Mouse (Mus musculus) stomach, embryonic 14.5 days (tissue): Measurements from ENCODE around the gene Casq1. TPM values are rescaled to one million over a fixed set of nuclear protein-coding genes. Genes with fewer than 3 reads are reported as not detected.

ENCODE experiments used
- ATAC-seq: fragments of 200-750 bp; cut with Nextera tagmentation; 2 replicates; pipeline ENCODE4 v1.8.0; 2017; ENCODE audit warnings: low read depth, moderate TSS enrichment; ENCODE audit not compliant: insufficient number of reproducible peaks, insufficient read depth, low FRiP score
- H3K27ac ChIP-seq: fragments of 300-500 bp; sonication (generic); 2 replicates; pipeline ENCODE4 v1.5.1; 2014; ENCODE audit warnings: mild to moderate bottlenecking, low read length, moderate library complexity, mixed read lengths
- H3K27me3 ChIP-seq: fragments of 300-500 bp; sonication (generic); 2 replicates; pipeline ENCODE4 v1.6.1; 2014; ENCODE audit warnings: low read length, control low read depth, mixed read lengths; ENCODE audit not compliant: control insufficient read depth, insufficient read depth
- H3K36me3 ChIP-seq: fragments of 300-500 bp; sonication (generic); 2 replicates; pipeline ENCODE4 v1.6.1; 2014; ENCODE audit warnings: mild to moderate bottlenecking, control low read depth, low read length, moderate library complexity, mixed read lengths; ENCODE audit not compliant: control insufficient read depth, insufficient read depth
- H3K4me1 ChIP-seq: fragments of 300-500 bp; sonication (generic); 2 replicates; pipeline ENCODE4 v1.6.1; 2014; ENCODE audit warnings: low read length, control low read depth, mixed read lengths; ENCODE audit not compliant: control insufficient read depth, insufficient read depth
- H3K4me2 ChIP-seq: fragments of 300-500 bp; sonication (generic); replicated peaks from 2 replicates; pipeline ENCODE4 v1.6.1; 2014; ENCODE audit warnings: low read depth, low read length, control low read depth
- H3K4me3 ChIP-seq: fragments of 300-500 bp; sonication (generic); 2 replicates; pipeline ENCODE4 v1.5.1; 2014; ENCODE audit warnings: low read depth, low read length, control low read depth
- H3K9ac ChIP-seq: fragments of 300-500 bp; sonication (generic); replicated peaks from 2 replicates; pipeline ENCODE4 v1.6.1; 2014; ENCODE audit warnings: low read depth, mild to moderate bottlenecking, control low read depth, low read length, moderate library complexity, mixed read lengths
- H3K9me3 ChIP-seq: fragments of 300-500 bp; sonication (generic); 2 replicates; pipeline ENCODE4 v1.6.1; 2016; ENCODE audit warnings: low read depth, low read length, control low read depth; ENCODE audit not compliant: control insufficient read depth
- whole genome bisulfite sequencing: fragments of 180-500 bp; shearing (Covaris S2); extraction: QIAGEN DNeasy Blood & Tissue Kit; methylation state at CpG from one replicate; pipeline ENCODE4 v1.1.7; 2014; 5-methylcytosine and 5-hydroxymethylcytosine counted together
- polyA plus RNA-seq: library from polyadenylated mRNA; unstranded; fragments of >200 nt; fragmentation: Nextera tagmentation; extraction: Ambion mirVana; gene quantifications from 2 replicates; pipeline ENCODE4 v1.2.1, GENCODE M21; 2014

The Casq1 gene
- polyA plus RNA-seq, 1 experiment from 2014 or later: 13.6 TPM

DNA sequence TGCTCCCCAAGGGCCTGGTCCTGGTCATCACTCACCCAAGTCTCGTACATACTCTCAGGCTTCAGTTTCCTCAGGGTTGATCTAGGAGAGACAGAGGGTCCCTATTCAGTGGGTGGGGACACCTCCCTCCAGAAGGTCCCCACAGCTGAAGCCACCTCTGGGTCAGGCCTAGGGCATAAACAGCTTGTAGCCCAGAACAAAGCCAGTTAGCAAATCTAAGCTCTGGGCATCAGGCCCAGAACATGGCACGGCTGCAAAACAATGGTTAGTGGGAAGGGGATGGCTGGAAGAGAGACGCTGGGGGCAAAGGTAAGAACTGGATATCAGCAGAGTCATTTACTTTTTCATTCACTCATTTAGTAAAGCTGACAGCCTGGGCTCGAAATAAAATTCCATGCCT is 5.9 kb downstream of the Casq1 start:
- H3K36me3 ChIP-seq: no peaks in the 10 kb centered on the region; the same call in 1 of the 2 replicates
- no peak overlapping the region for H3K27ac ChIP-seq
- no peak overlapping the region for H3K4me2 ChIP-seq
- no peaks in the 10 kb centered on the region for H3K9me3 ChIP-seq
- 72% methylated on average over 4 of the region's 4 CpGs for WGBS
- ATAC-seq: no peak
- no peak overlapping the region for H3K9ac ChIP-seq
- no peak overlapping the region for H3K4me3 ChIP-seq
- H3K27me3 ChIP-seq: no peaks in the 10 kb centered on the region
- H3K4me1 ChIP-seq: peaks cover 10% of the 10 kb centered on the region; the same call in 1 of the 2 replicates

DNA sequence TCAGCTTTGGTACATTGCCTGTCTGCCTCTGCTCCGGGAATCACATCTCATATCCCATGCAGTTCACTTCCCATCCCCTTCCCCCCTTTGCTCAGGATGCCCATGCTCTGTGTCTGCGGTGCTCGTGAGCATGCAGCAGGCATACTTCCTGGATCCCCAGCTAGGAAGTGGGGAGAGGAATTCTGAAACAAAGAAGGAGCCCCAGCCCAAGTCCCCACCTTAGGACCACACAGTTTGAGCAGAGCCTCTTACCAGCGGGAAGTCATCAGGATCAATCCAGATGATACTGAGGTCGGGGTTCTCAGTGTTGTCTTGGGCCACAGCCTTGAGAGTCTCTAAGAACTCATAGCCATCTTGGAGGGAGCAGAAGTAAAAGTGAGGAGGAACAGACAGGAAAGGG is 6.9 kb downstream of the Casq1 start:
- ATAC-seq: no peak
- Histone ChIP-seq H3K27ac (no peak overlapping the region), H3K36me3 (no peaks in the 10 kb centered on the region; the same call in 1 of the 2 replicates), H3K4me1 (peaks cover 7% of the 10 kb centered on the region; the same call in 1 of the 2 replicates), H3K4me3 (no peak overlapping the region), H3K9ac (no peak overlapping the region), H3K4me2 (no peak overlapping the region), H3K9me3 (no peaks in the 10 kb centered on the region), H3K27me3 (no peaks in the 10 kb centered on the region)
- WGBS: 49% methylated on average over 5 of the region's 5 CpGs

DNA sequence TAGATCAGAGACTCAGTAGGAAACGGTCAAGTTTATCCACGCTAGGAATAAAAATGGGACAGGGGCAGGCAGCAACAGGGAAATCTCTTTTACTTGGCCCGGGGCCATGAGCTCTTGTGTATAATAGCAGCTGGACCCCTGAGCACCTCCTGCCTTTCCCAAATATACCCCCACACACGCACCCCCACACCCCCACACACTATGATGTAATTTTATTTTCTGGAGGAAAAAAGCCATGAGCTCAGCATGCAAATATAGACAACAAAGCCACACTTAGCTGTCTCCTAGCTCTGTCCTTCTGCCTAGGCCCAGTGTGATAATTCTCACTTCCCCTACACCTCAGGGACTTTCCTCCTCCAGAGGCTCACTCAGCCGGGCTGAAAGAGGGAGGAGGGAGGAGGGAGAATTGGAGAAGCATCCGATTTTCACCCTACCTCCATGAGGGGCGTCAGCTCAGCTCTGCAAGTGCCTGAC is 12.5 kb downstream of the Casq1 start:
- Histone ChIP-seq H3K9ac (peak overlapping the region; percentile 78; the same call in 1 of the 2 replicates), H3K4me3 (peak overlapping the region; percentile 71), H3K27me3 (no peaks in the 10 kb centered on the region), H3K9me3 (no peaks in the 10 kb centered on the region), H3K4me1 (peaks cover 46% of the 10 kb centered on the region), H3K27ac (peak overlapping the region; percentile 90), H3K36me3 (no peaks in the 10 kb centered on the region; the same call in 1 of the 2 replicates), H3K4me2 (peak overlapping the region; percentile 68)
- 12% methylated on average over 7 of the region's 7 CpGs for WGBS
- peak; percentile 2; the same call in 1 of the 2 replicates for ATAC-seq

DNA sequence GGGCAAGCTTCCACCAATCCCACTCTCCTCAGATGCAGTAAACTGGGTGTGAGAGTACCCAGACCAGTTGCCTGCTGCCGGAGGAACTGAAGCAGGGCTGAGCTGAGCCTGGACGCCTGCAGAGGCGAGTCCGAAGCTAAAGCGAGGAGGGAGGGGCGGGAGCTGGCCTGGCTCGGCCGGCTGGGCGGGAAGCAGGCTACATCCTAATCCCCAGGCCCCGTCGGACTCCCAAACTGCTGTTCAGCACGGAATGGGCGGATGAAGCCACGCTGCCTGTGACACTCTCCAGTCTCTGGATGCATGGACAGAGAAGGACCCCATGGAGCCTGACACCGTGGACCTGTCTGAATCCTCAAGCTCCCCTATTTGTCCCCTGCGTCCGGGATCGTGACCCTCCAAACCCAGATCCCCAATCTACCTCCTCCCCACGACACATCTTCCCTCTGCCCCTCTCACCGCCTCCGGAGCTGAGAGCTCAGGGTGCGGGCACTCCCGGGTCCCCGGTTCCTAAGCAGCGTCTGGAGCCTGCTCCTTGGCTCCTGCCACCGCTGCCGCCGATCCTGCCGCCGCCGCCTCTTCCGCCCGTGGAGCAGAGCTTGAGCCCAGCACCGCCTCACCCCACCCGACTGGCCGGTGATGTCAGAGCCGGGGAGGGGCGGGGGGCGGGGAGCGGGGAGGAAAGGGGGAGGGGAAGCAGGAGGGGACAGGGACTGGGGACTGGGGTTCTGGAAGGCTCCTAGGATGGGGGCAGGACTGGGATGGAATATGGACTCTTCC is 13.3 kb downstream of the Casq1 start, which contains the start of gene Pea15a:
Gene Pea15a, minus strand, starts transcription at position 664 of the 777 bp plus-strand sequence.
- no peaks in the 10 kb centered on the region for H3K27me3 ChIP-seq
- WGBS: under 1% methylated on average over 38 of the region's 40 CpGs
- peak within 1 kb of the TSS; percentile 90 for H3K27ac ChIP-seq
- H3K9me3 ChIP-seq: no peaks in the 10 kb centered on the region
- H3K36me3 ChIP-seq: peaks cover 3% of the 10 kb centered on the region
- ATAC-seq: peak; percentile 73
- H3K4me2 ChIP-seq: peak within 1 kb of the TSS; percentile 68
- H3K4me1 ChIP-seq: peaks cover 53% of the 10 kb centered on the region
- H3K4me3 ChIP-seq: peak within 1 kb of the TSS; percentile 71
- H3K9ac ChIP-seq: peak within 1 kb of the TSS; percentile 78

DNA sequence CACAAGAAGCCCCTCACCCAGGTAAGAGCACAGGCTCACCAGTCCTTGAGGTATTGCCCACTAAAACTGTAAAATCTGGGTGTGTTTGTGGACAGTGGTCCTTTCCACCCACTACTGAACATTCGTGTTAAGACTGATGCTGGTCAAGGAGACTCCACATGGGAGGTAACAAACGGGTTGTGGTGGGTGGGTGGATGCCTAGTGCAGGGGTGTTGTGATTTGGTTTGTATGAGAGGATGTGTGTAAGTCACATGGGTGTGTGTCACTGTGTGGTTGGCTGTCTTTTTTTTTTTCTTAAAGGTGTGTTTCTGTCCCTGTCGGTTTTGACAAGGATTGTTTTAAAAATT is 14.0 kb downstream of the Casq1 start:
- Histone ChIP-seq H3K36me3 (peaks cover 5% of the 10 kb centered on the region), H3K4me1 (peaks cover 59% of the 10 kb centered on the region), H3K27ac (peak overlapping the region; percentile 90), H3K4me2 (peak overlapping the region; percentile 68), H3K27me3 (no peaks in the 10 kb centered on the region), H3K9me3 (no peaks in the 10 kb centered on the region), H3K9ac (peak overlapping the region; percentile 78), H3K4me3 (peak overlapping the region; percentile 71)
- WGBS: 20% methylated on average over 3 of the region's 3 CpGs
- no peak for ATAC-seq

DNA sequence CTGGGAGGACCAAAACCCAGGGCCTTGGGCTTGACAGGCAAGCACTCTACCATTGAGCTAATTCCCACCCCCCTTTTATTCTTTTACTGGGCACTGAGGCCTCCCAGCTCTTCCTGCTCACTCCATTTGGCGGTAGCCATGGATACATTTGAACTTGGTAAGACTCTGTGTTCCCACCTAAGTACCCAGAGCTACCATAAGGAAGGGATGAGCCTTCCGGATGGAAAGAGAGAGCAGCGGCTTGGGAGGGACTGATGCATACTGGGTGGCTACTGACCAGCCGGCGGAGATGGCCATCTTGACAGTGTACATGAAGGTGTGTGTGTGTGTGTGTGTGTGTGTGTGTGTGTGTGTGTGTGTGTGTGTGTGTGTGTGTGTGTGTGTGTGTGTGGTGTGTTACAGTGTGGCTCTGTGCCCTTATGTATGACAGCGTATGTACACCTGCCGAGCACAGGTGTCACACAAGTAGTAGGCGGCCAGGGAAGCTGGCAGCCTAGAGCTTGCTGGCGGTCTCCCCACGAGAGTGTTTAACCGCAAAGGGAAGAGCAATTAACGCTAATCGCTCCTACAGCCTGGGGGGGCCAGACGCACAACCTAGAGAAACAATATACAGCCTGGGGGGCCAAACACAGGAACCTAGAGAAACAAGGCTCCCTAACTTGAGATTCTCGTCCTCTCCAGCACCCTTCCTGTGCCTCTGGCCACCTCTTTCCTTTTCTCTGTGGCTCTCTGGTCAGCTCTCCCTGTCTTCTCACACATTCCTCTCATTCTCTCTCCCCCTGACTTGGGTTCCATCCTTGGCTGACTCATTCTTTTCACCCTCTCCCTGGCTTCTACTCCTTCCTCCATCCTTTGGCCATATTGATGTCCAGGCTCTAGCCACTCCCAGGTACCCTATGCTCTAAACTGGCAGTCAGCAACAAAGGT is 14.6 kb downstream of the Casq1 start:
- H3K27ac ChIP-seq: peak overlapping the region; percentile 73; the same call in 1 of the 2 replicates
- peak overlapping the region; percentile 71; the same call in 1 of the 2 replicates for H3K4me3 ChIP-seq
- H3K9me3 ChIP-seq: no peaks in the 10 kb centered on the region
- 60% methylated on average over 15 of the region's 15 CpGs for WGBS
- peak overlapping the region; percentile 68 for H3K4me2 ChIP-seq
- H3K27me3 ChIP-seq: no peaks in the 10 kb centered on the region
- H3K9ac ChIP-seq: peak overlapping the region; percentile 78; the same call in 1 of the 2 replicates
- H3K36me3 ChIP-seq: peaks cover 5% of the 10 kb centered on the region
- H3K4me1 ChIP-seq: peaks cover 60% of the 10 kb centered on the region
- ATAC-seq: no peak

DNA sequence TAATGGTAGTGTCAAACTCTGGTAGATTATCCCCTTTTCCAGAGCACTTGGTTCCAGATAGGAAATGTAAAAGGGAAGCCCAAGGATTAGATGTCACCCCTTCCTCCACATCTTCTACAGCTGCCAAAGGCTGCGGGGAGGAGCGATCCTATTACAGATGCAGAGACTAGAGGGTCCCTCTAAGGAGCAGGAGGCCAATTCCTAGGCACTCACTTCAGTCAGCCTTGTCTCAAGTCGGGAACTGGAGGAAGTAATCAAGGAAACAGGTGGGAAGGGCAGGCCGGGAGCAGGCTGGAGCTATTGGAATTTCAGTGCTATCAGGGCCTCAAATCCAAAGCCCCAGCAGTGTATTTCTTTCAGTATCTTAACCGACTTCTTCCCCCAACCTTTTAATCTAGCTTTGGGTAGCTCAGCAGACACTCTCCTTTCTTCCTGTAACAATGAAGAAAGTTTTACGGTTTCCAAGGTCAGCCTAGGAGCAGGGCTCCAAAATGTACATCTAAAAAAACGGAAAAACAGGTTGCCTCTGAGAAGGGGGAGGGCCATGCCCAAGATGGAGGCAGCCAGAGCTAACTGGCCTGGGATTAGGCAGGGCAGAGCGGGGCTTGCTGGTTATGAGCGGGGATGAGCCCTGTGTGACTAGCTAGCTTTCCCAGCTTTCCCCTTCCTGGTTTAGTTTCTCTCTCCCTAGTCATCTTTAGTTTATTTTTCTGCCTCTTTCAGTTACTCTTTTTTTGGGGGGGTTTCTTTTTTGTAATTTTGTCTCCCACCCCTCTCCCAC is 15.4 kb downstream of the Casq1 start:
- Histone ChIP-seq H3K27me3 (no peaks in the 10 kb centered on the region), H3K9ac (no peak overlapping the region), H3K4me1 (peaks cover 60% of the 10 kb centered on the region), H3K4me2 (peak overlapping the region; percentile 26; the same call in 1 of the 2 replicates), H3K27ac (peak overlapping the region; percentile 73), H3K9me3 (no peaks in the 10 kb centered on the region), H3K36me3 (peaks cover 12% of the 10 kb centered on the region), H3K4me3 (no peak overlapping the region)
- 28% methylated on average over 9 of the region's 9 CpGs for WGBS
- no peak for ATAC-seq
